Mouse (Mus musculus) E14TG2a.4 (cell line): ENCODE results near the gene Wdr25.

Experiments
- CTCF ChIP-seq: conservative IDR thresholded peaks from 2 replicates; pipeline ENCODE4 v1.5.1; 2014; ENCODE audit warnings: low read length
- NANOG ChIP-seq: IDR thresholded peaks from 2 replicates; pipeline ENCODE4 v1.6.1; 2014; ENCODE audit warnings: borderline replicate concordance, low read length, mixed read lengths
- POU5F1 ChIP-seq: IDR thresholded peaks from 2 replicates; pipeline ENCODE4 v1.6.1; 2014; ENCODE audit warnings: low read length, borderline replicate concordance

DNA sequence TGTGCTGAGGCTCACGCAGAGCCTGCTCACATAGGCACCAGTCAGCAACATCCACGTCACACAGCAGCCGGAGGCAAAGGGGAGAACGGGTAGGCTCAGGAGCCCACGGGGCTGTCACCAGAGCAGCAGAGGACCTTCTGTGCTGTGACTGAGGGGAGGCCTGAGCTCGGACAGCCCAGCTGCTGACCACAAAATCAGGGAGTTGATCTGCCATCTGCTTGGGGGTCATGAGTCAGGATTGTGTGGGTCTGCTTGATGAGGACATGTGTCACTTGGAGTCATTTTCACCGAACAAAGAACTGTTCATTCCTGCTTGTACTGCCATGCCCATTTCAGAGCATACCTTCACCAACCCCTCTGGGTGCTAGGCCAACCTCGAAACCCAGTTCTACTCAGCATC is 37.2 kb upstream of the Wdr25 start:
- TF ChIP-seq CTCF: no peak
- no peak for TF ChIP-seq NANOG
- no peak for TF ChIP-seq POU5F1
